Mouse (Mus musculus) small intestine, adult 2 months (tissue): ENCODE data around the gene Fam227b.

Experiments used
- CTCF ChIP-seq: fragments of 200-500 bp; IDR thresholded peaks from 2 replicates; pipeline ENCODE4 v1.5.1; 2012; ENCODE audit warnings: low read depth, mild to moderate bottlenecking, control low read depth, inconsistent platforms, low read length, moderate library complexity, mixed read lengths; ENCODE audit not compliant: insufficient replicate concordance, insufficient read length; ENCODE audit errors: extremely low read depth
- POLR2A ChIP-seq: fragments of 200-500 bp; IDR thresholded peaks from 2 replicates; pipeline ENCODE4 v1.6.1; 2012; ENCODE audit warnings: low read depth, mild to moderate bottlenecking, control low read depth, inconsistent platforms, low read length, moderate library complexity

GRCm38 (mm10) chr2:126040651-126041050, 111.2 kb downstream of the Fam227b start:
- TF ChIP-seq CTCF (no peak), POLR2A (no peak)
